Mouse (Mus musculus) limb, embryonic 14.5 days (tissue): ENCODE measurements at regions not wholly inside any gene's neighbourhood (a gene's known extent, or its start where the extent isn't known, plus 50 kb on each side); places are given as distances from the start of the nearest gene placed in this dataset.

Experiments
- ATAC-seq: fragments of 200-750 bp; cut with Nextera tagmentation; 2 replicates; pipeline ENCODE4 v1.8.0; 2017; ENCODE audit warnings: low read depth, moderate number of reproducible peaks, moderate TSS enrichment; ENCODE audit not compliant: low FRiP score
- DNase-seq: peaks from one replicate; pipeline ENCODE4 v3.0.0-alpha.2; 2015; ENCODE audit warnings: low spot score
- H3K27ac ChIP-seq: fragments of 300-500 bp; sonication (generic); replicated peaks from 2 replicates; pipeline ENCODE4 v1.5.1; 2014; ENCODE audit warnings: low read depth, mild to moderate bottlenecking, low read length, moderate library complexity, mixed read lengths
- H3K27me3 ChIP-seq: fragments of 300-500 bp; sonication (generic); 2 replicates; pipeline ENCODE4 v1.6.1; 2014; ENCODE audit warnings: low read length, mixed read lengths; ENCODE audit not compliant: control insufficient read depth, insufficient read depth
- H3K36me3 ChIP-seq: fragments of 300-500 bp; sonication (generic); 2 replicates; pipeline ENCODE4 v1.6.1; 2014; ENCODE audit warnings: mild to moderate bottlenecking, low read length, moderate library complexity, mixed read lengths; ENCODE audit not compliant: control insufficient read depth, insufficient read depth
- H3K4me1 ChIP-seq: fragments of 300-500 bp; sonication (generic); 2 replicates; pipeline ENCODE4 v1.6.1; 2014; ENCODE audit warnings: antibody characterized with exemption, low read length, mixed read lengths; ENCODE audit not compliant: control insufficient read depth, insufficient read depth
- H3K4me2 ChIP-seq: fragments of 300-500 bp; sonication (generic); replicated peaks from 2 replicates; pipeline ENCODE4 v1.6.1; 2014; ENCODE audit warnings: low read depth, mild to moderate bottlenecking, low read length, moderate library complexity; ENCODE audit not compliant: severe bottlenecking
- H3K4me3 ChIP-seq: fragments of 300-500 bp; sonication (generic); replicated peaks from 2 replicates; pipeline ENCODE4 v1.5.1; 2014; ENCODE audit warnings: low read length
- H3K9ac ChIP-seq: fragments of 300-500 bp; sonication (generic); 2 replicates; pipeline ENCODE4 v1.6.1; 2014; ENCODE audit warnings: mild to moderate bottlenecking, low read depth, low read length, moderate library complexity; ENCODE audit not compliant: severe bottlenecking
- H3K9me3 ChIP-seq: fragments of 300-500 bp; sonication (generic); 2 replicates; pipeline ENCODE4 v1.6.1; 2016; ENCODE audit warnings: low read length; ENCODE audit not compliant: control insufficient read depth
- POLR2A ChIP-seq: fragments of 200-500 bp; IDR thresholded peaks from 2 replicates; pipeline ENCODE4 v1.8.0; 2012; ENCODE audit warnings: inconsistent platforms, mild to moderate bottlenecking, moderate library complexity, borderline replicate concordance; ENCODE audit not compliant: insufficient read depth, insufficient read length; ENCODE audit errors: extremely low read depth
- WGBS: fragments of 180-500 bp; shearing (Covaris S2); extraction: QIAGEN DNeasy Blood & Tissue Kit; methylation state at CpG from one replicate; pipeline ENCODE4 v1.1.7; 2014; 5-methylcytosine and 5-hydroxymethylcytosine counted together

- Histone ChIP-seq H3K9ac (no peak overlapping the region), H3K27ac (no peak overlapping the region), H3K9me3 (no peaks in the 10 kb centered on the region), H3K4me1 (peaks cover 13% of the 10 kb centered on the region; the same call in 1 of the 2 replicates), H3K36me3 (no peaks in the 10 kb centered on the region), H3K4me2 (no peak overlapping the region), H3K4me3 (no peak overlapping the region), H3K27me3 (no peaks in the 10 kb centered on the region)
- no peak for ATAC-seq
- WGBS = 75% methylated on average over 6 of the region's 6 CpGs
- DNase-seq = no peak
- no peak for TF ChIP-seq POLR2A
Observed at GRCm38 (mm10) chr14:76632763-76633162, 76.1 kb upstream of the Serp2 start.

DNA sequence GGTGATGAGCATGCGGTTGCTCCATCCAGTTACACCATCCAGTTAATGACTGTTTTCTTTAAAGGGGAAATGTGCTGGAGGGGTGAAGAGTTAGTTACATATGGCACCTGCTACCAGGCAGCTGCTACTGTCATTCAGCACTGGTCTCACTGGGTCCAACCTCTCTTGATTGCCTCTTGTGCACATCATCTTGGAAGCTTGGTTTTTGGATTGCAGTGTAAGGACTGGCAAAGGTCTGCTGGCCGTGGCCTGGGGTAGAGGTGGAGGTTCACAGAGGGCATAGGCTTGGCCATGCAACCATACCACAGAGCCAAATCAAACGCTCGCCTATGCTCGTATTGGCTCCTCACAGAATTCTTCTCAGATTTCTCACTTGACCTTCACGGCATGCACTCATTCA, 75.1 kb upstream of the Serp2 start:
- no peak for TF ChIP-seq POLR2A
- Histone ChIP-seq H3K36me3 (no peaks in the 10 kb centered on the region), H3K27ac (no peak overlapping the region), H3K9ac (no peak overlapping the region), H3K4me1 (peaks cover 13% of the 10 kb centered on the region; the same call in 1 of the 2 replicates), H3K27me3 (no peaks in the 10 kb centered on the region), H3K4me2 (no peak overlapping the region), H3K4me3 (no peak overlapping the region), H3K9me3 (no peaks in the 10 kb centered on the region)
- DNase-seq (no peak), ATAC-seq (no peak)
- 73% methylated on average over 6 of the region's 6 CpGs for WGBS

GRCm38 (mm10) chr14:76631181-76631580, 74.5 kb upstream of the Serp2 start:
- ATAC-seq (no peak), DNase-seq (no peak)
- H3K27me3 ChIP-seq = no peaks in the 10 kb centered on the region
- H3K4me1 ChIP-seq = peaks cover 17% of the 10 kb centered on the region
- H3K9me3 ChIP-seq = no peaks in the 10 kb centered on the region
- no peak for TF ChIP-seq POLR2A
- no peak overlapping the region for H3K4me2 ChIP-seq
- no peak overlapping the region for H3K9ac ChIP-seq
- 72% methylated on average over 4 of the region's 4 CpGs for WGBS
- H3K4me3 ChIP-seq = no peak overlapping the region
- no peaks in the 10 kb centered on the region for H3K36me3 ChIP-seq
- no peak overlapping the region for H3K27ac ChIP-seq

- Histone ChIP-seq H3K27ac (no peak overlapping the region), H3K27me3 (no peaks in the 10 kb centered on the region), H3K4me1 (peaks cover 25% of the 10 kb centered on the region), H3K36me3 (no peaks in the 10 kb centered on the region), H3K9ac (no peak overlapping the region), H3K9me3 (no peaks in the 10 kb centered on the region), H3K4me2 (no peak overlapping the region), H3K4me3 (no peak overlapping the region)
- DNase-seq (no peak), ATAC-seq (no peak)
- TF ChIP-seq POLR2A = no peak
- WGBS = 80% methylated on average over 11 of the region's 11 CpGs
Observed at GRCm38 (mm10) chr14:76629913-76630478, 73.3 kb upstream of the Serp2 start.

- H3K9me3 ChIP-seq = no peaks in the 10 kb centered on the region
- DNase-seq (no peak), ATAC-seq (no peak)
- peaks cover 40% of the 10 kb centered on the region for H3K4me1 ChIP-seq
- H3K36me3 ChIP-seq = no peaks in the 10 kb centered on the region
- 74% methylated on average over 10 of the region's 10 CpGs for WGBS
- H3K9ac ChIP-seq = no peak overlapping the region
- no peak overlapping the region for H3K4me2 ChIP-seq
- H3K27me3 ChIP-seq = no peaks in the 10 kb centered on the region
- TF ChIP-seq POLR2A = no peak
- H3K4me3 ChIP-seq = no peak overlapping the region
- H3K27ac ChIP-seq = no peak overlapping the region
Observed at GRCm38 (mm10) chr14:76628182-76628892, 71.6 kb upstream of the Serp2 start.
